Mouse (Mus musculus): ENCODE measurements around the gene Olfr1054. TPM values are rescaled to one million over a fixed set of nuclear protein-coding genes. Genes with fewer than 3 reads are reported as not detected.
"Not testable (repeated sequence)": the region's sequence is repeated elsewhere in the genome, so short reads cannot be mapped to it uniquely, and the experiment has no call there.

Olfr1054 gene
- not detected in 2 replicates for polyA plus RNA-seq (2015; fragmentation: Nextera tagmentation; extraction: Ambion mirVana)

DNA sequence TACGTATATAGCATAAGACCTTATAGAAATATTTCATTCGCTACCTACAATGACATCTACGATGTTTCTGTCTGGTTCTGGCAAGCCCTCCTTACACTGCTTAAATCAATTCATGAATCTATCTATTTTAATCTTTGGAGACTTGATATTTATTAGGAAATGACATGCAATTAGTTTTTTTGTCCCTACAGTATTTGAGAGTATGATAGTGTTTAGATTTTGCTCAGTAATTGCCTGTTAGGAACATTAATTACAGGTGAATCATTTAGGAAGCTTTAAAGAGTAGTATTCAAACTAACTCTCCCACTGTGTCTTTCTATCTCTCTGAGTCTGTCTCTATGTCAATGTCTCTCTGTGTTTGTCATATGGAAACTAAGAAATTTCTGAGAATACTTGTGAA is at the start of gene Olfr1054:
Olfr1054 (minus strand) TSS at position 101 of the 400 bp plus-strand sequence.
- H3K36me3 ChIP-seq (replicated peaks): no peaks in the 10 kb centered on the region
- no peaks in the 10 kb centered on the region for H3K9me3 ChIP-seq
- H3K9ac ChIP-seq: no peak within 1 kb of the TSS
- H3K4me1 ChIP-seq: no peaks in the 10 kb centered on the region
- no peak within 1 kb of the TSS for H3K4me3 ChIP-seq
- WGBS: 87% methylated on average over 3 of the region's 3 CpGs
- H3K27me3 ChIP-seq (replicated peaks): no peaks in the 10 kb centered on the region
- no peak within 1 kb of the TSS for H3K4me2 ChIP-seq
- no peak within 1 kb of the TSS for H3K27ac ChIP-seq
- no peak for ATAC-seq (replicated peaks)

GRCm38 (mm10) chr2:86378293-86378692 is 43.1 kb upstream of the Olfr1054 start, which contains the start of gene Olfr1057:
Gene Olfr1057, minus strand, starts transcription at chr2:86378393.
- no peak within 1 kb of the TSS for H3K4me2 ChIP-seq
- no peaks in the 10 kb centered on the region for H3K36me3 ChIP-seq (replicated peaks)
- no peaks in the 10 kb centered on the region for H3K4me1 ChIP-seq
- no peaks in the 10 kb centered on the region for H3K27me3 ChIP-seq (replicated peaks)
- H3K4me3 ChIP-seq: no peak within 1 kb of the TSS
- no peak within 1 kb of the TSS for H3K9ac ChIP-seq
- H3K27ac ChIP-seq: no peak within 1 kb of the TSS
- ATAC-seq (replicated peaks): no peak
- no peaks in the 10 kb centered on the region for H3K9me3 ChIP-seq

GRCm38 (mm10) chr2:86366342-86366741 is 31.1 kb upstream of the Olfr1054 start:
- not testable (repeated sequence) for H3K4me2 ChIP-seq; H3K4me1 ChIP-seq; H3K4me3 ChIP-seq; H3K27ac ChIP-seq; H3K9ac ChIP-seq; H3K27me3 ChIP-seq (replicated peaks); H3K9me3 ChIP-seq; ATAC-seq (replicated peaks); H3K36me3 ChIP-seq (replicated peaks)
- WGBS: 57% methylated on average over 1 of the region's 6 CpGs

GRCm38 (mm10) chr2:86362369-86362768 is 27.1 kb upstream of the Olfr1054 start, which contains the start of gene Olfr1056:
Gene Olfr1056, minus strand, starts transcription at chr2:86362469.
- Histone ChIP-seq H3K36me3 (replicated peaks) (no peaks in the 10 kb centered on the region), H3K27me3 (replicated peaks) (no peaks in the 10 kb centered on the region), H3K4me3 (no peak within 1 kb of the TSS), H3K27ac (no peak within 1 kb of the TSS), H3K9ac (no peak within 1 kb of the TSS), H3K9me3 (no peaks in the 10 kb centered on the region), H3K4me1 (no peaks in the 10 kb centered on the region), H3K4me2 (no peak within 1 kb of the TSS)
- no peak for ATAC-seq (replicated peaks)

GRCm38 (mm10) chr2:86351751-86352150 is 16.5 kb upstream of the Olfr1054 start:
- not testable (repeated sequence) for H3K36me3 ChIP-seq (replicated peaks); H3K4me2 ChIP-seq; H3K27me3 ChIP-seq (replicated peaks); H3K4me3 ChIP-seq; ATAC-seq (replicated peaks); H3K27ac ChIP-seq; H3K9ac ChIP-seq; H3K4me1 ChIP-seq; H3K9me3 ChIP-seq
- WGBS: 96% methylated on average over 1 of the region's 1 CpGs

DNA sequence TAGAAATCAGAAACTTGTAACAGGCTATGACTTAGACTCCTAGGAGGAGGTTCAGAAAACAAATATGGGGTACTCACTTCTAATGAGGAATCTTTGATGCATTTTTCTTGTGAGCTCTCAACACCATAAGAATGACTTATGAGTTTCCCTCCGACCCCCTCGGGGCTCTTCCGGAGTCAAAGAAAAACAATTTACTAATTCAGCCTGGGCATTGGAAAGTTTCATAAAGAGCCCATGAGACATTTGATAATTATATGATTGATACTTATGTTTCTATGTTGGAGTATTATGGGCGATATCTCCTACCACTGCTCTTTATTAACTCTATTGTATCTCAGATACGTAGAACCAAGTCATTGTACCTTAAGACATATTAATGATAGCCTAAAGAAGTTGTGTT is 15.0 kb upstream of the Olfr1054 start, which contains the start of gene Olfr1055:
Olfr1055 (minus strand) TSS at position 101 of the 400 bp plus-strand sequence.
- ATAC-seq (replicated peaks): no peak
- H3K27ac ChIP-seq: no peak within 1 kb of the TSS
- H3K27me3 ChIP-seq (replicated peaks): no peaks in the 10 kb centered on the region
- no peaks in the 10 kb centered on the region for H3K9me3 ChIP-seq
- WGBS: 96% methylated on average over 5 of the region's 5 CpGs
- no peak within 1 kb of the TSS for H3K9ac ChIP-seq
- H3K4me1 ChIP-seq: no peaks in the 10 kb centered on the region
- no peak within 1 kb of the TSS for H3K4me3 ChIP-seq
- no peaks in the 10 kb centered on the region for H3K36me3 ChIP-seq (replicated peaks)
- H3K4me2 ChIP-seq: no peak within 1 kb of the TSS

- H3K4me3 ChIP-seq: no peak within 1 kb of the TSS
- no peaks in the 10 kb centered on the region for H3K27me3 ChIP-seq (replicated peaks)
- no peak within 1 kb of the TSS for H3K9ac ChIP-seq
- ATAC-seq (replicated peaks): no peak
- no peaks in the 10 kb centered on the region for H3K9me3 ChIP-seq
- WGBS: 64% methylated on average over 3 of the region's 3 CpGs
- H3K4me1 ChIP-seq: no peaks in the 10 kb centered on the region
- H3K4me2 ChIP-seq: no peak within 1 kb of the TSS
- H3K27ac ChIP-seq: no peak within 1 kb of the TSS
- no peaks in the 10 kb centered on the region for H3K36me3 ChIP-seq (replicated peaks)
Observed at GRCm38 (mm10) chr2:86315184-86315583, 20.0 kb downstream of the Olfr1054 start, which contains the start of gene Olfr1053. Gene Olfr1053, minus strand, starts transcription at chr2:86315284.

DNA sequence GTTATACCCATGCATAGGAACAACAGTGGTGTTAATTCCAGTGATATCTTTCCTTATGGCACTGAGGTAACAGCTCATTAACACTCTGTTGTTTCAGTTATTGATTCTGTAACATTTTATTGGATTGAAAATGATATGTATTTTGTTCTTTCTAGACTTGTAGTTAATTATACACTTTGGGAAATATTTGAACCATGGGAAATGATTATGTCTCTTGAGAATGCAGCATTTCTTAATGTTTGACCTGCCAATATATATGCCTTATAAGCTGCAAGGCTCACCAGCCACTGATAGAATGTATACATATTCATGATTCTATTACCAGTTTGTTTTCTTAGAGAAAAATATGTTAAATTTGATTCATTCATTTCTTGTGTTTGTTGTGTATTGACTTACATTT is 43.1 kb downstream of the Olfr1054 start, which contains the start of gene Olfr1052:
Olfr1052 (plus strand) TSS at position 301 of the 400 bp plus-strand sequence.
- H3K9me3 ChIP-seq: no peaks in the 10 kb centered on the region
- H3K27me3 ChIP-seq (replicated peaks): no peaks in the 10 kb centered on the region
- no peaks in the 10 kb centered on the region for H3K4me1 ChIP-seq
- H3K36me3 ChIP-seq (replicated peaks): no peaks in the 10 kb centered on the region
- no peak within 1 kb of the TSS for H3K4me2 ChIP-seq
- H3K4me3 ChIP-seq: no peak within 1 kb of the TSS
- H3K9ac ChIP-seq: no peak within 1 kb of the TSS
- no peak for ATAC-seq (replicated peaks)
- no peak within 1 kb of the TSS for H3K27ac ChIP-seq

Other genes with a start within 250 kb of the Olfr1054 start
- gene Olfr1037, start 248.0 kb downstream of the Olfr1054 start, polyA plus RNA-seq (2015; fragmentation: Nextera tagmentation; extraction: Ambion mirVana): not detected in 2 replicates
- gene Olfr1039, start 199.5 kb downstream of the Olfr1054 start, polyA plus RNA-seq (2015; fragmentation: Nextera tagmentation; extraction: Ambion mirVana): not detected in 2 replicates
- not detected in 2 replicates for gene Olfr1040, start 188.7 kb downstream of the Olfr1054 start, polyA plus RNA-seq (2015; fragmentation: Nextera tagmentation; extraction: Ambion mirVana)
- gene Olfr1042, start 173.6 kb downstream of the Olfr1054 start, polyA plus RNA-seq (2015; fragmentation: Nextera tagmentation; extraction: Ambion mirVana): not detected in 2 replicates
- not detected in 2 replicates for gene Olfr1043, start 167.9 kb downstream of the Olfr1054 start, polyA plus RNA-seq (2015; fragmentation: Nextera tagmentation; extraction: Ambion mirVana)
- not detected in 2 replicates for gene Olfr1044, start 157.6 kb downstream of the Olfr1054 start, polyA plus RNA-seq (2015; fragmentation: Nextera tagmentation; extraction: Ambion mirVana)
- gene Olfr52, start 149.8 kb downstream of the Olfr1054 start, polyA plus RNA-seq (2015; fragmentation: Nextera tagmentation; extraction: Ambion mirVana): not detected in 2 replicates
- gene Olfr1045, start 132.4 kb downstream of the Olfr1054 start, polyA plus RNA-seq (2015; fragmentation: Nextera tagmentation; extraction: Ambion mirVana): not detected in 2 replicates
- not detected in 2 replicates for gene Olfr1046, start 116.1 kb downstream of the Olfr1054 start, polyA plus RNA-seq (2015; fragmentation: Nextera tagmentation; extraction: Ambion mirVana)
- gene Olfr1047, start 104.0 kb downstream of the Olfr1054 start, polyA plus RNA-seq (2015; fragmentation: Nextera tagmentation; extraction: Ambion mirVana): not detected in 2 replicates
- gene Olfr1048, start 95.1 kb downstream of the Olfr1054 start, polyA plus RNA-seq (2015; fragmentation: Nextera tagmentation; extraction: Ambion mirVana): not detected in 2 replicates
- not detected in 2 replicates for gene Olfr1049, start 77.1 kb downstream of the Olfr1054 start, polyA plus RNA-seq (2015; fragmentation: Nextera tagmentation; extraction: Ambion mirVana)
- gene Olfr1051, start 56.3 kb downstream of the Olfr1054 start, polyA plus RNA-seq (2015; fragmentation: Nextera tagmentation; extraction: Ambion mirVana): not detected in 2 replicates
- not detected in 2 replicates for gene Olfr1052, start 43.0 kb downstream of the Olfr1054 start, polyA plus RNA-seq (2015; fragmentation: Nextera tagmentation; extraction: Ambion mirVana)
- gene Olfr1053, start 20.1 kb downstream of the Olfr1054 start, polyA plus RNA-seq (2015; fragmentation: Nextera tagmentation; extraction: Ambion mirVana): not detected in 2 replicates
- not detected in 2 replicates for gene Olfr1055, start 14.9 kb upstream of the Olfr1054 start, polyA plus RNA-seq (2015; fragmentation: Nextera tagmentation; extraction: Ambion mirVana)
- gene Olfr1056, start 27.0 kb upstream of the Olfr1054 start, polyA plus RNA-seq (2015; fragmentation: Nextera tagmentation; extraction: Ambion mirVana): not detected in 2 replicates
- not detected in 2 replicates for gene Olfr1057, start 43.0 kb upstream of the Olfr1054 start, polyA plus RNA-seq (2015; fragmentation: Nextera tagmentation; extraction: Ambion mirVana)
- gene Olfr1058, start 53.1 kb upstream of the Olfr1054 start, polyA plus RNA-seq (2015; fragmentation: Nextera tagmentation; extraction: Ambion mirVana): not detected in 2 replicates
- gene Olfr1061, start 78.6 kb upstream of the Olfr1054 start, polyA plus RNA-seq (2015; fragmentation: Nextera tagmentation; extraction: Ambion mirVana): not detected in 2 replicates
- not detected in 2 replicates for gene Olfr1062, start 91.3 kb upstream of the Olfr1054 start, polyA plus RNA-seq (2015; fragmentation: Nextera tagmentation; extraction: Ambion mirVana)
- not detected in 2 replicates for gene Olfr1065, start 115.2 kb upstream of the Olfr1054 start, polyA plus RNA-seq (2015; fragmentation: Nextera tagmentation; extraction: Ambion mirVana)
- not detected in 2 replicates for gene Olfr1066, start 120.8 kb upstream of the Olfr1054 start, polyA plus RNA-seq (2015; fragmentation: Nextera tagmentation; extraction: Ambion mirVana)
- not detected in 2 replicates for gene Olfr228, start 152.0 kb upstream of the Olfr1054 start, polyA plus RNA-seq (2015; fragmentation: Nextera tagmentation; extraction: Ambion mirVana)
- not detected in 2 replicates for gene Olfr1076, start 173.0 kb upstream of the Olfr1054 start, polyA plus RNA-seq (2015; fragmentation: Nextera tagmentation; extraction: Ambion mirVana)
- gene Olfr1079, start 207.0 kb upstream of the Olfr1054 start, polyA plus RNA-seq (2015; fragmentation: Nextera tagmentation; extraction: Ambion mirVana): not detected in 2 replicates
- not detected in 2 replicates for gene Olfr1080, start 222.8 kb upstream of the Olfr1054 start, polyA plus RNA-seq (2015; fragmentation: Nextera tagmentation; extraction: Ambion mirVana)